Mouse (Mus musculus) hindbrain, postnatal 0 days (tissue): Measurements from ENCODE around the gene Lmtk3. TPM values are rescaled to one million over a fixed set of nuclear protein-coding genes. Genes with fewer than 3 reads are reported as not detected.

Experiments used
- ATAC-seq: fragments of 200-750 bp; cut with Nextera tagmentation; 2 replicates; pipeline ENCODE4 v1.8.0; 2017; ENCODE audit warnings: mild to moderate bottlenecking, moderate TSS enrichment, moderate library complexity
- DNase-seq: peaks from one replicate; pipeline ENCODE4 v3.0.0-alpha.2; 2015; ENCODE audit warnings: low spot score
- H3K27ac ChIP-seq: fragments of 300-500 bp; sonication (generic); 2 replicates; pipeline ENCODE4 v1.5.1; 2014; ENCODE audit warnings: mild to moderate bottlenecking
- H3K27me3 ChIP-seq: fragments of 300-500 bp; sonication (generic); 2 replicates; pipeline ENCODE4 v1.6.1; 2014; ENCODE audit warnings: low read length, mixed read lengths; ENCODE audit not compliant: insufficient read depth
- H3K36me3 ChIP-seq: fragments of 300-500 bp; sonication (generic); 2 replicates; pipeline ENCODE4 v1.6.1; 2014; ENCODE audit warnings: low read length, mixed read lengths; ENCODE audit not compliant: insufficient read depth
- H3K4me1 ChIP-seq: fragments of 300-500 bp; sonication (generic); 2 replicates; pipeline ENCODE4 v1.6.1; 2014; ENCODE audit warnings: antibody characterized with exemption, low read length, mixed read lengths; ENCODE audit not compliant: insufficient read depth
- H3K4me2 ChIP-seq: fragments of 300-500 bp; sonication (generic); 2 replicates; pipeline ENCODE4 v1.6.1; 2014; ENCODE audit warnings: low read depth, mild to moderate bottlenecking, low read length, moderate library complexity, mixed read lengths
- H3K4me3 ChIP-seq: fragments of 300-500 bp; sonication (generic); 2 replicates; pipeline ENCODE4 v1.5.1; 2014; ENCODE audit warnings: low read length
- H3K9ac ChIP-seq: fragments of 300-500 bp; sonication (generic); replicated peaks from 2 replicates; pipeline ENCODE4 v1.6.1; 2014; ENCODE audit warnings: mild to moderate bottlenecking, low read length, moderate library complexity, mixed read lengths
- H3K9me3 ChIP-seq: fragments of 300-500 bp; sonication (generic); 2 replicates; pipeline ENCODE4 v1.6.1; 2016; ENCODE audit warnings: low read length, mixed read lengths
- CTCF ChIP-seq: IDR thresholded peaks from 2 replicates; pipeline ENCODE4 v1.5.1; 2016; ENCODE audit warnings: antibody characterized with exemption, control low read depth, low read depth
- WGBS: fragments of 180-500 bp; shearing (Covaris S2); extraction: QIAGEN DNeasy Blood & Tissue Kit; methylation state at CpG from one replicate; pipeline ENCODE4 v1.1.7; 2014; 5-methylcytosine and 5-hydroxymethylcytosine counted together
- polyA plus RNA-seq: library from polyadenylated mRNA; unstranded; fragments of >200 nt; fragmentation: Nextera tagmentation; extraction: Ambion mirVana; gene quantifications from 2 replicates; pipeline ENCODE4 v1.2.1, GENCODE M21; 2015
- total RNA-seq: library from RNA; depleted of rRNA; stranded (reverse); fragments of >200 nt; gene quantifications from 2 replicates; pipeline ENCODE4 v1.2.3, GENCODE M21; 2014

The Lmtk3 gene
- total and polyA plus RNA-seq, 2 experiments from 2014 or later = 13.6 to 125 TPM

DNA sequence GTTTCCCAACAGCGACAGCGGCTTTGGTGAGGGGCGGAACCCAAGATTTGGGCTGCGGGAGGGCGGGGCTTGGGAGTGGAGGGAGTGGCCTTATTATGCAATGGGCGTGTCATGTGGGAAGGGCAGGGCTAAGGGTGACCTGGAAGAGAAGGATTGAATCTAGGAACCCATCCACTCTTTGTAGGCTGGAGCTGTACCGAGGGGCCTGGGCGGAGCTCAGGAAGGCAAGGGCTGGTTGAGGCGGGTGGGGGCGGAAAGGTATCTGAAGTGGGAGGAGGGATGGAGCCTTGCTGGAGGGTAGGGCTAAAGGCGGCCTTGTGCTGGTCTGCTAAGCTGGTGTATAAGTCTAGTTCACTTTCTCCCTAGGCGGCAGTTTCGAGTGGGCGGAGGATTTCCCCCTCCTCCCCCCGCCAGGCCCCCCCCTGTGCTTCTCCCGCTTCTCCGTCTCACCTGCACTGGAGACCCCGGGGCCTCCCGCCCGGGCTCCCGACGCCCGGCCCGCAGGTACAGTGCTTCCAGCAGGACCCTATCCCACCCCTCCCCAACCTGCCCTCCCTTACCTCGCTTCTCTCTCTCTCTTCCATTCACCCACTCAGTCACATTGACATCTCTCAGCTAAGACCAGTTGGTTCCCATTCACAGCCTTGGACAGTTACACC, 17.1 kb downstream of the Lmtk3 start:
- 35% methylated on average over 20 of the region's 25 CpGs for WGBS
- DNase-seq (no peak), ATAC-seq (no peak)
- H3K4me2 ChIP-seq = peak overlapping the region; percentile 14; the same call in 1 of the 2 replicates
- H3K27me3 ChIP-seq = no peaks in the 10 kb centered on the region
- H3K36me3 ChIP-seq = peaks cover 26% of the 10 kb centered on the region
- H3K9me3 ChIP-seq = no peaks in the 10 kb centered on the region
- H3K4me3 ChIP-seq = no peak overlapping the region
- H3K9ac ChIP-seq = no peak overlapping the region
- H3K4me1 ChIP-seq = peaks cover 3% of the 10 kb centered on the region; the same call in 1 of the 2 replicates
- TF ChIP-seq CTCF = no peak
- peak overlapping the region; percentile 22; the same call in 1 of the 2 replicates for H3K27ac ChIP-seq

GRCm38 (mm10) chr7:45801348-45801747, 17.8 kb downstream of the Lmtk3 start:
- H3K36me3 ChIP-seq = peaks cover 22% of the 10 kb centered on the region
- no peak overlapping the region; the same call in 1 of the 2 replicates for H3K27ac ChIP-seq
- no peak overlapping the region for H3K4me3 ChIP-seq
- H3K4me2 ChIP-seq = no peak overlapping the region
- peaks cover 3% of the 10 kb centered on the region; the same call in 1 of the 2 replicates for H3K4me1 ChIP-seq
- no peaks in the 10 kb centered on the region for H3K9me3 ChIP-seq
- peak; percentile 96 for DNase-seq
- TF ChIP-seq CTCF = peak; percentile 100
- H3K9ac ChIP-seq = no peak overlapping the region
- ATAC-seq = peak; percentile 71
- no peaks in the 10 kb centered on the region for H3K27me3 ChIP-seq
- WGBS = 4% methylated on average over 12 of the region's 12 CpGs

DNA sequence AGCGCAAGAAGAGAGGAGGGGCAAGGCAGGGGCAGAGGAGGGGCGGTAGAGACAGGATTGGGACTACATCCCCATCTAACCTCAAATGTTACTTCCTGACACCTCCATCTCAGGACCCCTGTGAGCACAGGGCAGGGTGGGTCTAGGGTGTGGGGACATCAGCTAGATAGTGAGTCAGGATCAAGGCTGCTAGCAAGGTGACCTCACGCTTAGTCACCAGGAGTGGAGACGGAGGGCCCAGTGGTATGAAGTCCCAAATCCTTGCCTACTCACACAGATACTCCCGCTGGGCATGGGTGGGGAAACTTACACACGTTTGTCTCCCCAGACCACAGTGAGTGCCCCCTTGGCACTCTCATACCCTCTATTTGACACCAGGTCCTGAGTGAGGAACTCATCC, 19.0 kb downstream of the Lmtk3 start:
- H3K27ac ChIP-seq = no peak overlapping the region
- no peak overlapping the region for H3K9ac ChIP-seq
- no peak overlapping the region for H3K4me2 ChIP-seq
- H3K4me3 ChIP-seq = no peak overlapping the region
- H3K9me3 ChIP-seq = no peaks in the 10 kb centered on the region
- H3K36me3 ChIP-seq = peaks cover 31% of the 10 kb centered on the region
- no peak for TF ChIP-seq CTCF
- DNase-seq (no peak), ATAC-seq (no peak)
- peaks cover 3% of the 10 kb centered on the region; the same call in 1 of the 2 replicates for H3K4me1 ChIP-seq
- 97% methylated on average over 6 of the region's 6 CpGs for WGBS
- no peaks in the 10 kb centered on the region for H3K27me3 ChIP-seq

GRCm38 (mm10) chr7:45805941-45806340, 22.4 kb downstream of the Lmtk3 start:
- H3K27ac ChIP-seq = no peak overlapping the region; the same call in 1 of the 2 replicates
- H3K9me3 ChIP-seq = no peaks in the 10 kb centered on the region
- no peaks in the 10 kb centered on the region for H3K27me3 ChIP-seq
- H3K4me1 ChIP-seq = no peaks in the 10 kb centered on the region
- TF ChIP-seq CTCF = no peak
- H3K4me2 ChIP-seq = no peak overlapping the region
- no peak for ATAC-seq
- no peak overlapping the region for H3K9ac ChIP-seq
- peaks cover 65% of the 10 kb centered on the region for H3K36me3 ChIP-seq
- WGBS = 70% methylated on average over 5 of the region's 5 CpGs
- DNase-seq = peak; percentile 10
- no peak overlapping the region for H3K4me3 ChIP-seq

- WGBS = 40% methylated on average over 11 of the region's 11 CpGs
- Histone ChIP-seq H3K4me2 (no peak overlapping the region), H3K9me3 (no peaks in the 10 kb centered on the region), H3K4me1 (peaks cover 11% of the 10 kb centered on the region; the same call in 1 of the 2 replicates), H3K27me3 (no peaks in the 10 kb centered on the region), H3K9ac (no peak overlapping the region), H3K27ac (peak overlapping the region; percentile 26; the same call in 1 of the 2 replicates), H3K36me3 (peaks cover 70% of the 10 kb centered on the region), H3K4me3 (no peak overlapping the region)
- no peak for TF ChIP-seq CTCF
- no peak for ATAC-seq
- no peak for DNase-seq
Measured at GRCm38 (mm10) chr7:45808471-45808870, 24.9 kb downstream of the Lmtk3 start.

- no peak for ATAC-seq
- no peak for DNase-seq
- H3K36me3 ChIP-seq = peaks cover 60% of the 10 kb centered on the region
- H3K9ac ChIP-seq = no peak overlapping the region
- peaks cover 11% of the 10 kb centered on the region; the same call in 1 of the 2 replicates for H3K4me1 ChIP-seq
- no peak overlapping the region for H3K4me3 ChIP-seq
- TF ChIP-seq CTCF = no peak
- no peak overlapping the region for H3K4me2 ChIP-seq
- no peaks in the 10 kb centered on the region for H3K9me3 ChIP-seq
- WGBS = 62% methylated on average over 14 of the region's 14 CpGs
- H3K27me3 ChIP-seq = no peaks in the 10 kb centered on the region
- peak overlapping the region; percentile 26; the same call in 1 of the 2 replicates for H3K27ac ChIP-seq
Measured at GRCm38 (mm10) chr7:45809276-45810075, 25.9 kb downstream of the Lmtk3 start.
